Mouse (Mus musculus) embryo, embryonic 10.5 days (tissue): Measurements from ENCODE around the gene Yipf1.

Source experiments
- DNase-seq: peaks from one replicate; pipeline ENCODE4 v3.0.0-alpha.2; 2015; ENCODE audit warnings: low spot score

Gene Yipf1

GRCm38 (mm10) chr4:107313690-107314478 is at the start of gene Yipf1:
TSS of gene Yipf1 (plus strand) at chr4:107314363.
- DNase-seq: peak; percentile 94

DNA sequence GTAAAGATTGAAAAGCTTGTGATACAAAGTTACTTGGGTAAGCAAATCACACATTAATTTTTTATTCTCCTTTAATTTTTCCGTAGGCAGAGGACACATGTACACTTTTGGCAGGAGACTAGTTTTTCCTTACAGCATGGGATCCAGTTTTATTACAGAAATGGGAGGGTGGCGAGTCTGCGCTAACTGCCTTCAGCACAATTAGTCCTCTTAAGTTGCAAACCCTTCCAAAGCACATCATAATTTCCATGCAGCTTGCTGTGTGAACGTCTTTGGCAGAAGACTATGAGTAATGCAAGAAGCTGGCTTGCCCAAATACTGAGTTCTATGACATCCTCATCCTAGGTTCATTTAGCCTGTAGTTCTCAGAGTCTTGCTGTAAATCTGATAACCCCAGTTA is 40.5 kb upstream of the Yipf1 start:
- no peak for DNase-seq

- DNase-seq: no peak
These were observed 39.7 kb upstream of the Yipf1 start for GRCm38 (mm10) chr4:107274511-107274910.

DNA sequence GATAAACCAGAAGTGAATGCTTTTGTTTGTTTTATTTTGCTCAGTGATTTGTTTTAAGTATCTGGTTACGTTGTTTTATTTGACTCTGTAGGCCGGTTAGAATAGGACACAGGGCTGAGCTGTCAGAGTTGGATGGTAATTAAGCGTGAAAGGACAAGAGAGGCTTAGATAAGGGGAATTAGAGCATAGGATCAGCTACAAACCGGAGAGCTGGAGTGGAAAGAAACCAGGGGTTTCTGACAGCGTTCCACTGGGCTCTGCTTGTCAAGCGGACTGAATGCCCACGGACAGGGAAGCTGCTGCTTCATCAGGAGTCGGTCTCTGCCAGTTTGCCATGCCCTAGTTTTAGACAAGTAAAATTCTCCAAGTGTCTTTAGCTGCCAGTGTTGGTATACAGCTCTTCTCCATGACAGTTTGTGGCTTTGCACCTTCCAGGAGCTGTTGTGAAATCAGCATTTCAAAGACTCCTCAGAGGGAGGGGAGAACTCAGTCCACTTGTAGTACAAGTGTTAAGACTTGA is 35.9 kb upstream of the Yipf1 start:
- peak; percentile 42 for DNase-seq

GRCm38 (mm10) chr4:107280843-107281475 is 33.2 kb upstream of the Yipf1 start:
- no peak for DNase-seq

DNA sequence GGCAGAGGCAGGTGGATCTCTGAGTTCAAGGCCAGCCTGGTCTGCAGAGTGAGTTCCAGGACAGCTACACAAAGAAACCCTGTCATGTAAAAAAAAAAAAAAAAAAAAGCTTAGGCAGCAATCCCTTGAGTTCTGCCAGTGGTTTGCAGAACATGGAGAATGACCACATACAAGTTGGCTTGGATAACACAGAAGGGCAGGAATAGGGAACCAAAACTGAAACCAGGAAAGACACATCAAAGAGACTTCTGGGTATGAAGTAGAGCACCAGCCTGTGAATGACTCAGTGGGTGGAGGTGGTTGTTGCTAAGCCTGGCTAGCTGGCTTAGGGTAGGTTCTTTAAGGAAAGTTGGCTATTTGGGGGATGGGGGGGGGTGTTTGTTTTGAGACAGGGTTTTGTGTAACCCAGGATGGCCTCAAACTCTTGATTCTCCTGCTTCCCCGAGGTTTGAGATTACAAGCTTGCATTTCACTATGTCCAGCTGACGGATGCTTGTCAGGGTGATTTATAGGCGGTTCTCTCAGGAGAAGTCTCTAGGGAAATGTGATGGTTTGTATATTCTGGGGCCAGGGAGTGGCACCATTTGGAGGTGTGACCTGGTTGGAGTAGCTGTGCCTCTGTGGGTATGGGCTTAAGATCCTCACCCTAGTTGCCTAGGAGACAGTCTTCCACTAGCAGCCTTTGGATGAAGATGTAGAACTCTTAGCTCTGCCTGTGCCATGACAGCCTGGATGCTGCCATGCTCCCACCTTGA is 28.5 kb upstream of the Yipf1 start:
- no peak for DNase-seq

- DNase-seq: no peak
These were observed 27.8 kb upstream of the Yipf1 start for GRCm38 (mm10) chr4:107286386-107286785.

DNA sequence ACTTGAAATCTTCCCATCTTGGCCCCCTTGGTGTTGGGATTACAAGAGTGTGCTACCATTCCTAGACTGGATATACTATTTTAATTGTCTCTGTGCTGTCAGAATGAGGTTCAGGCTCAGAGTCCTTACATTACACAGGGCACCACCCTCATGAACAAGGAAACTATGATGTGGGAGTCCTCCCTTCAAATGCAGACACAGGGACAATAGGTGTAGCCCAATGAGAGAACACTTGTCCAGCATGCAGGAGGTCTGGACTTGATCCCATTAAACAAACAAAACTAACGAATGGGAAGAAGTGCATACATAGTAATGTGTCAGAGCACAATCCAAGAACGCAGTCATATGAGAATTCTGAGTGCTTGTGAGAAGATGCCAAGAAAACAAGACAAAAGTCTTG is 26.6 kb upstream of the Yipf1 start:
- DNase-seq: no peak

DNA sequence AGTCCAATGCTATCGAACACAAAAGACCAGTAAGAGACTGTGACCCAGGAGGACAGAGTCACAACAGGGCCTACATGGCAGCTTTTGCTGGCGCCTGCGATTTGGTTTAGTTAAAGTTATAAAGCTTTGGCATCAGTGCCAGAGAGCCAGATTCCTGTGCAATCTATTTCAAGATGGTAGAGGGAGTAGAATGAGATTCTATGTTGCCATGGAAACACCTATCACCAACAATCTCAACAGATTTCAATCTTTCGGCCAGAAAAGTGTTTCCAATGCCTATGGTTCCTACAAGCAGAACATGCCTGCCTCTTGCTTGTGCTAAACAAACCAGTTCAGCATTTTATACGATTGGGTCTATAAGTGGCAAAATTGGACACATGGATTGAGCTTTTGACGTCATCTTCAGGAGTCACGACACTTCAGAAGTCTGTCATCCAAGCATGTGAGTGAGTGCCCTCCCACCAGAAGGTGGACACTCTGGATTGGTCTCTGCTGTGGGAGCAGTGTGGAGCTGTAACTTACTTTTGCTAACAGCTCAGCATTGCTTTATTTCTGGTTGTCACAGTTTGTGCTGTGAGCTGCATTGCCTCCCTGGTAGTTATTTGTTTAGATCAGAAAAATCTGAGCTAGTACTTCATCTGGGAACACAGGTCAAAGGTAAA is 22.4 kb upstream of the Yipf1 start:
- no peak for DNase-seq

GRCm38 (mm10) chr4:107292273-107292662 is 21.9 kb upstream of the Yipf1 start:
- no peak for DNase-seq

- no peak for DNase-seq
These were observed 16.0 kb upstream of the Yipf1 start for GRCm38 (mm10) chr4:107298071-107298606.

GRCm38 (mm10) chr4:107299779-107300340 is 14.3 kb upstream of the Yipf1 start:
- DNase-seq: no peak

DNA sequence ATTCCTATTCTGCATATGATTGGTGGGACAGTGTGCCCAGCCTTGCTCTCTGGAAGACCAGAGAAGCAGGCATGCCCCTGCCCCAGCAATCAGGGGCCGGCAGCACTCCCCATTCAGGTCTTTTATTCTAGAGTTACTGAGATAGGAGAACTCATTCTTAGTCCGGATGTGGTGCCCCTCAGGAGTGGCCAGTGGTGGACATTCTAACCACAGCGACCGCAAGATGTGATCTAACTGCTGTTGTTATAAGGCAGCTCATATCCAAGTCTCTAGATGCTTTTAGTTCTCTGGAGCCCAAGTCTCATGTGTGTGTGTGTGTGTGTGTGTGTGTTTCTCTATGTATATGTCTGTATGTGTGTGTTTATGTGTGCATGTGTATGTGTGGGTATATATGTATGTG is 13.8 kb upstream of the Yipf1 start:
- no peak for DNase-seq

GRCm38 (mm10) chr4:107300902-107301555 is 13.1 kb upstream of the Yipf1 start:
- DNase-seq: no peak

- no peak for DNase-seq
These were observed 11.9 kb upstream of the Yipf1 start for GRCm38 (mm10) chr4:107302221-107302620.

DNA sequence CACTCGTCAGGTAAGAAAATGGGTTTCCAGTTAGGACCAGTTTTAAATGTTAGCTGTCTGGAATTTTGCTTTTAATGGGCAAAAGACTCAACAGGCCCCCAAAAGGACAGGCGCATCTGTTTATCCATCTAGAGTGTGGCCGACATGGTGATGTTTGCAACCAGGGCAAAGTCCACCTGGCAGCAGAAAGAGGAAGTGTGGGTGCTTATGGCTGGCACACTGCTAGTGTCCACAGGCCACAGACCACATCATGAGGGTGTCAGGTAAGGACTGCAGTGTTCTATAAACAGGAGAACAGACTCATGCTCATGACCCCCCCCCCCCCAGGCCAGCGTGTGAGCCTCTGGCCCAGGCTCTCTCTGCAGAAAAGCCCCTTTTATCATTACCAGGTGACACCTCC is 11.3 kb upstream of the Yipf1 start:
- DNase-seq: no peak

DNA sequence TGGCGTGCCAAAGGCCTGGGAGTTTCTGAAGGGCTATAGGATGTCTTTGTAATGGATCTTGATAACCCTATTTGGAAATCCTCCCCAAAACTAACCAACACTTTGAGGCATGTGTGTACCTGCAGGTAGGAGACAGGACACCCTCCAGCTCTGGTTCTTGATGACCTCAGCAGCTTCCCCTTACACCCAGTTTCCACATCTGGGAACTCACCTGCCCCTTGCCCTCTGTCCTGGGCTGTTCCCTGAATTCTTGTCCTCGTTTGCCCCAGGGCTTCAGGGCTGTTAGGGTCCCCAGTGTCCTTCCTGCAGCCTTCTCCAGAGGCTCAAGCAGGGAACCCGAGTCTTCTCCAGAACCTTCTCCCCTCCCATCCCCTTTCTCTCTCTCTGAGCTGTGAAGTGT is 10.6 kb upstream of the Yipf1 start:
- no peak for DNase-seq

- no peak for DNase-seq
These were observed 7.2 kb upstream of the Yipf1 start, which contains the start of gene Dio1 for GRCm38 (mm10) chr4:107306966-107307365. TSS of gene Dio1 (minus strand) at chr4:107307169.

- no peak for DNase-seq
These were observed 279 bp downstream of the Yipf1 start for GRCm38 (mm10) chr4:107314479-107314805.

- DNase-seq: no peak
These were observed 4.5 kb downstream of the Yipf1 start for GRCm38 (mm10) chr4:107318646-107319045.

DNA sequence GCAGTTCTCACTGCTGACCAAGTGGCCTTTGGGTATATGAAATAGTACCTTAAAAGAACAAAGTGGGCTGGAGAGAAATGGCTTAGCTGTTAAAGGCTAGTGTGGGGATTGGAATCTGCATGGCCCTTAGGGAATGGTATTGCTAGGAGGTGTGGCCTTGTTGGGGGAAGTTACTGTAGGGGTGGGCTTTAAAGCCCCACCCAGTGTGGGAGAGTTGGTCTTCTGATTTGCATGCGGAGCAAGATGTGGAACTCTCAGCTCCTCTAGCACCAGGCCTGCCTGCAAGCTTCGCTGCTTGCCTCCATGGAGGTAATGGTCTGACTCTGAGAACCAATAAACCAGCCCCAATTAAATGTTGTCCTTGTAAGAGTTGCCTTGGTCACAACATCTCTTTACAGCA is 6.9 kb downstream of the Yipf1 start:
- no peak for DNase-seq
